Mouse (Mus musculus): ENCODE results near the gene Fam192a.

Fam192a gene

DNA sequence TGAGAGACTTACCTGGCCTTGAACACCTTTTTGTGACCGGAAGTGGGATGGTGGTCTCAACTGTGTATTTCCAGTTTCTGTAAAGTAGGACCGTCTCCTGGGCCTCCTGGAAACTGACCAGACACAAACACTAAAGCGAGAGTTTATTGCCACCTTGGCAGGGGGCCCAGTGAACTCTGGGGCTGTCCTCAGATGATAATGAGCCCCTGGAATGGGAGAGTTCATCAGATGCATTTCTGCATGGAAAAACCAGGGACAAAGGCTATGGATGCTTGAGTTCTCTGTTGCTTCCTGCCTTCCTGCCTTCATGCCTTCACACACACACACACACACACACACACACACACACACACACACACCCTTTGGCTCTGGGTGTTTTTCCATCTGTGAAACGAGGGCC lies 67.2 kb downstream of the Fam192a start:
- DNase-seq (ENCODE audit: low spot score in 2 of 2), result no peak

- DNase-seq (ENCODE audit: low spot score in 2 of 2), result peak; percentile 60 to 69
These were observed 68.7 kb downstream of the Fam192a start, which contains the start of gene Cpne2 for GRCm38 (mm10) chr8:94532873-94533671. TSS of gene Cpne2 (plus strand) at chr8:94532990.

- no peak for DNase-seq (ENCODE audit: low spot score in 2 of 2)
These were observed 69.3 kb downstream of the Fam192a start for GRCm38 (mm10) chr8:94532525-94532872.

- no peak for DNase-seq (ENCODE audit: low spot score in 2 of 2)
These were observed 69.8 kb downstream of the Fam192a start for GRCm38 (mm10) chr8:94532000-94532399.

- DNase-seq (ENCODE audit: low spot score in 2 of 2), result no peak
These were observed 71.2 kb downstream of the Fam192a start for GRCm38 (mm10) chr8:94530643-94531042.

GRCm38 (mm10) chr8:94529875-94530274 lies 71.9 kb downstream of the Fam192a start:
- DNase-seq (ENCODE audit: low spot score in 2 of 2), result no peak

- DNase-seq (ENCODE audit: low spot score in 2 of 2), result peak; percentile 71 to 77
These were observed 73.6 kb downstream of the Fam192a start for GRCm38 (mm10) chr8:94528245-94528644.

- no peak for DNase-seq (ENCODE audit: low spot score in 2 of 2)
These were observed 74.6 kb downstream of the Fam192a start for GRCm38 (mm10) chr8:94527178-94527577.

DNA sequence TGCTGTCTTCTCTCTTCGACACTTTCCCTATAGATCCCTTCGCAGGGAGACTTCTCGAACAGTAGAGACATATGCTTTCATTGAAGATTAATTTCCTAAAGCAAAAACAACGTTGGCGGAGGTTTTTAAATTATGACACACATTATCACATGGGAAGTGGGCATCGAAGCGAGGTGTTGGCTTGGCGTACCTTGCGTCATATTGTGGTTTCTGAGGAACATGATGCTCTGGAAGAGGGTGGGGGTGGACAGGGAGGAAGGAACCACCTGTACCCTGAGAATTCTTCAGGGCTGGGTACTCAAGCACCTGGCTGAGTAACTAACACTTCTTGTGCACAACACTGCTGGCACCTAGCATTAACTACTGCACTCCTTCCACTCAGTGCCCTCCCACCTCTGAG lies 77.2 kb downstream of the Fam192a start:
- no peak for DNase-seq (ENCODE audit: low spot score in 2 of 2)

All from right cerebral cortex, postnatal 10 days (tissue).